Mouse (Mus musculus) layer of hippocampus, adult 9-10 months (tissue): ENCODE measurements around the gene Gm340.

ENCODE experiments used
- DNase-seq: peaks from one replicate; pipeline ENCODE4 v3.0.0; 2022; ENCODE audit warnings: low spot score

Gm340 gene

GRCm38 (mm10) chr19:41581706-41582420 lies at the start of gene Gm340:
Gene Gm340 (plus strand): TSS chr19:41582370.
- DNase-seq, result no peak

- DNase-seq, result no peak
Observed at GRCm38 (mm10) chr19:41534021-41534420, 48.1 kb upstream of the Gm340 start.

- DNase-seq, result no peak
Observed at GRCm38 (mm10) chr19:41556981-41557380, 25.2 kb upstream of the Gm340 start.

GRCm38 (mm10) chr19:41557491-41557890 lies 24.7 kb upstream of the Gm340 start:
- DNase-seq, result no peak

GRCm38 (mm10) chr19:41558891-41559486 lies 23.2 kb upstream of the Gm340 start:
- no peak for DNase-seq

- DNase-seq, result no peak
Observed at GRCm38 (mm10) chr19:41560856-41561255, 21.3 kb upstream of the Gm340 start.

GRCm38 (mm10) chr19:41568791-41569190 lies 13.4 kb upstream of the Gm340 start:
- DNase-seq, result no peak

GRCm38 (mm10) chr19:41573700-41574099 lies 8.5 kb upstream of the Gm340 start:
- no peak for DNase-seq

- DNase-seq, result no peak
Observed at GRCm38 (mm10) chr19:41577576-41577975, 4.6 kb upstream of the Gm340 start.

GRCm38 (mm10) chr19:41579311-41579920 lies 2.8 kb upstream of the Gm340 start:
- DNase-seq, result no peak

GRCm38 (mm10) chr19:41582918-41583514 lies 846 bp downstream of the Gm340 start:
- no peak for DNase-seq

GRCm38 (mm10) chr19:41586752-41587151 lies 4.6 kb downstream of the Gm340 start:
- no peak for DNase-seq

- DNase-seq, result no peak
Observed at GRCm38 (mm10) chr19:41587431-41588222, 5.5 kb downstream of the Gm340 start.

GRCm38 (mm10) chr19:41589026-41589425 lies 6.9 kb downstream of the Gm340 start:
- no peak for DNase-seq

- no peak for DNase-seq
Observed at GRCm38 (mm10) chr19:41589681-41590080, 7.5 kb downstream of the Gm340 start.

GRCm38 (mm10) chr19:41591808-41592207 lies 9.6 kb downstream of the Gm340 start:
- no peak for DNase-seq

- DNase-seq, result no peak
Observed at GRCm38 (mm10) chr19:41597170-41597894, 15.2 kb downstream of the Gm340 start.

- DNase-seq, result no peak
Observed at GRCm38 (mm10) chr19:41600647-41601046, 18.5 kb downstream of the Gm340 start.

GRCm38 (mm10) chr19:41606208-41606987 lies 24.2 kb downstream of the Gm340 start:
- no peak for DNase-seq

- no peak for DNase-seq
Observed at GRCm38 (mm10) chr19:41611683-41612082, 29.5 kb downstream of the Gm340 start.
